Mouse (Mus musculus) limb, embryonic 12.5 days (tissue): Measurements from ENCODE around the gene Efnb2. TPM values are rescaled to one million over a fixed set of nuclear protein-coding genes. Genes with fewer than 3 reads are reported as not detected.
A peak's percentile ranks its signal among the peaks of the same experiment; 100 is the strongest.

ENCODE experiments used
- ATAC-seq: fragments of 200-750 bp; cut with Nextera tagmentation; 2 replicates; pipeline ENCODE4 v1.8.0; 2017; ENCODE audit warnings: low read depth, moderate TSS enrichment; ENCODE audit not compliant: insufficient number of reproducible peaks, insufficient read depth, low FRiP score, low TSS enrichment
- H3K27ac ChIP-seq: fragments of 300-500 bp; sonication (generic); 2 replicates; pipeline ENCODE4 v1.5.1; 2016; ENCODE audit warnings: mild to moderate bottlenecking, moderate library complexity
- H3K27me3 ChIP-seq: fragments of 300-500 bp; sonication (generic); 2 replicates; pipeline ENCODE4 v1.6.1; 2016; ENCODE audit warnings: mild to moderate bottlenecking, moderate library complexity
- H3K36me3 ChIP-seq: fragments of 300-500 bp; sonication (generic); 2 replicates; pipeline ENCODE4 v1.6.1; 2016; ENCODE audit warnings: mild to moderate bottlenecking, moderate library complexity
- H3K4me1 ChIP-seq: fragments of 300-500 bp; sonication (generic); replicated peaks from 2 replicates; pipeline ENCODE4 v1.6.1; 2016
- H3K4me2 ChIP-seq: fragments of 300-500 bp; sonication (generic); 2 replicates; pipeline ENCODE4 v1.6.1; 2016; ENCODE audit warnings: mild to moderate bottlenecking, moderate library complexity
- H3K4me3 ChIP-seq: fragments of 300-500 bp; sonication (generic); replicated peaks from 2 replicates; pipeline ENCODE4 v1.5.1; 2016; ENCODE audit warnings: mild to moderate bottlenecking
- H3K9ac ChIP-seq: fragments of 300-500 bp; sonication (generic); replicated peaks from 2 replicates; pipeline ENCODE4 v1.6.1; 2016; ENCODE audit warnings: mild to moderate bottlenecking, moderate library complexity
- H3K9me3 ChIP-seq: fragments of 300-500 bp; sonication (generic); 2 replicates; pipeline ENCODE4 v1.6.1; 2016; ENCODE audit warnings: mild to moderate bottlenecking, moderate library complexity
- WGBS: fragments of 180-500 bp; shearing (Covaris S2); methylation state at CpG from one replicate; pipeline ENCODE4 v1.1.7; 2016; 5-methylcytosine and 5-hydroxymethylcytosine counted together
- polyA plus RNA-seq: library from polyadenylated mRNA; unstranded; fragments of >200 nt; fragmentation: Nextera tagmentation; extraction: Ambion mirVana; gene quantifications from 2 replicates; pipeline ENCODE4 v1.2.1, GENCODE M21; 2016

The Efnb2 gene
- polyA plus RNA-seq, 1 experiment from 2014 or later: 32.4 TPM

DNA sequence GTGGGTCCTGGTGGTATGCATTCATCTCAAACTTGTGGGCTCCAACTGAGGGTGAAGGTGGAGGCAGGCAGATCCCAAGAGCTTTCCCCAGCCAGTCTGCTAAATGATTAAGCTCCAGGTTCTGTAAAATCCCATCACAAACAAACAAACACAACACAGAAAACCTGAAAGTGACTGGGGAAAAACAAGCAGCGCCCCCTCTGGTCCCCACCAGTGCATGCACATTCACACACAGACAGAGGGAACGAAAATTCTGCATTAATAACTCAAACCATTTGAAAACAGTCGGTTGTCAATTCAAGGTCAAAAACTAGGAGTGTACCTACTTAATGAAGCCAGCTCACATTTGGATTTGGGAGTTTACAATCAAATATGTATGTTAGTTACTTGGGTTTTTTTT is 17.2 kb upstream of the Efnb2 start:
- H3K36me3 ChIP-seq: peaks cover 93% of the 10 kb centered on the region

DNA sequence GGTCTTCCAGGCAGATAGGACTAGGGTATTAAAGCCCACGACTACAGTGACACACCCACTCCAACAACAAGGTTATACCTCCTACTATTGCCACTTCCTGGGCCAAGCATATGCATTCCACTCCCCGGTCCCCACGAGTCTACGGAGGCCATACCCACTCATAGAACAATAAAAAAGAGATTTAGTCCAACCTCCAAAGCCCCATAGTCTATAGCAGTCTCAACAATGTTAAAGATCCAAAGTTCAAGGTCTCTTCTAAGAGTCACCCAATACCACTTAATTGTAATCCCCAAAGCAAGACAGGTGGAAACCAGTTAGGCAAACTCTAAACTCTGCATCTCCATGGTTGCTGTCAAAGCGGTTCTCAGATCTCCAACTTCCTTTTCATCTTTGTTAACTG is 13.8 kb upstream of the Efnb2 start:
- ATAC-seq: no peak
- Histone ChIP-seq H3K9me3 (no peaks in the 10 kb centered on the region), H3K27me3 (no peaks in the 10 kb centered on the region), H3K4me3 (no peak overlapping the region), H3K4me2 (no peak overlapping the region), H3K4me1 (no peaks in the 10 kb centered on the region), H3K36me3 (peaks cover 89% of the 10 kb centered on the region), H3K9ac (no peak overlapping the region), H3K27ac (no peak overlapping the region)
- whole genome bisulfite sequencing: 91% methylated on average over 5 of the region's 5 CpGs

More for the DNA sequence above, 17.2 kb upstream of the Efnb2 start:
- ATAC-seq: no peak
- Histone ChIP-seq H3K27me3 (no peaks in the 10 kb centered on the region), H3K9ac (no peak overlapping the region), H3K4me2 (no peak overlapping the region), H3K4me1 (no peaks in the 10 kb centered on the region), H3K4me3 (no peak overlapping the region), H3K9me3 (no peaks in the 10 kb centered on the region), H3K27ac (no peak overlapping the region)
- WGBS: 86% methylated on average over 3 of the region's 3 CpGs

DNA sequence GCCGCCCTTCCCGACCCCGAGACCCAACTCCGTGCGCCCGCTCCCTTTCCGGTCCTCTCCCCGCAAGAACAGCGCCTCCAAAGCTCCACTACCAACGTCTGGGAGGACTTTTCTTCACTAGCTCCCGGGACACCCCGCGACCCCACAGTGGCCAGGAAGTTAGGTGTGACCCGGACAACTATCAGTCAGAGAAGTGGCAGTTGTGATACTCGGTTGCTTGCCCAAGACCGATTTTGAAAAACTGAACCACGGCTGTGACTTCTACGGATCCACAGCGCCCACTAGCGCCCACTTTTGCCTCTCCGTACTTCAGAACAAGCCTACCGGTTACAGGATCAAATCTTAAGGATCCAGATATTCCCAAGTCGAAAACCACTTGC is 707 bp upstream of the Efnb2 start:
- peak overlapping the region; percentile 95 for H3K4me3 ChIP-seq
- H3K27me3 ChIP-seq: 0 out of 2 replicates have a peak, but pooled peaks cover 3% of the 10 kb centered on the region
- peaks cover 17% of the 10 kb centered on the region for H3K36me3 ChIP-seq
- H3K4me2 ChIP-seq: peak overlapping the region; percentile 88
- peak overlapping the region; percentile 50 for H3K9ac ChIP-seq
- no peaks in the 10 kb centered on the region for H3K9me3 ChIP-seq
- peak; percentile 18 for ATAC-seq
- peak overlapping the region; percentile 88 for H3K27ac ChIP-seq
- under 1% methylated on average over 23 of the region's 23 CpGs for WGBS
- peaks cover 16% of the 10 kb centered on the region for H3K4me1 ChIP-seq

DNA sequence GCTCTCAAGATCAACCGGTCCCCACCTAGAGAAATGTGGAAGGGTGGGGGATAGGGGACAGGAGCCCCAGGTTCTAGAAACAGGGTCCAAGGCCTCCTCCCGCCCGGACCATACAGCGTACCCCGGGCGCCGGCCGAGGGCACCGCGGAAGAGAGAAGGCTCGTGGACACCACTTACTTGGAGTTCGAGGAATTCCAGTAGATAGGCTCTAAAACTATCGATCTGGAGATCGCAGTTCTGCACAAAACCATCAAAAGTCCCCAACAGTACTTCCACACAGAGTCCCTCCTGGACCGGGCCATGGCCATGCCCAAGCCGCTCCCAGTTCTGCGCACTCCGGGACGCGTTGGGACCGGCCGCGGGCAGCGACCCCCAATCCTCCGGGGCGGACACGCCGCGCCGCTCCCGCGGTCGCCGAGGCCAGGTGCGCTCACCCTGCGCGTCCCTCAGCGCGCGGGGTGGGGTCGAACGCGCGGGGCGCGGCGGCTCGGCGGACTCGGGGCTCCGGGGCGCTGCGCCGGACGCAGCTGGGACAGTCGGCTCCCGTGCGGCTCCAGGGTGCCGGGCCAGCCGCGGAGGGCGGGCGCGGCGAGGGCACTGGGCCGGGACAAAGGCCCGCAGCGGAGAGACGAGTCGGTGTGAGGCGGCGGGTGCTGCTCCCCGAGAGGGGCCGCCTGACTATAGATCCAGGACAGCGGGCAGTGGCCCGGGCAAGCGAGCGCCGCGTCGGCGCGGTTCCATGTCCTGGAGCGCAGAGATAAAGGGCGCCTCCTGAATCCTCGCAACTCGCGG is 539 bp downstream of the Efnb2 start:
- Histone ChIP-seq H3K4me3 (peak overlapping the region; percentile 95), H3K36me3 (peaks cover 13% of the 10 kb centered on the region; the same call in 1 of the 2 replicates), H3K4me2 (peak overlapping the region; percentile 88), H3K9ac (peak overlapping the region; percentile 95), H3K27me3 (0 out of 2 replicates have a peak, but pooled peaks cover 3% of the 10 kb centered on the region), H3K9me3 (no peaks in the 10 kb centered on the region), H3K4me1 (peaks cover 25% of the 10 kb centered on the region), H3K27ac (peak overlapping the region; percentile 88)
- ATAC-seq: peak; percentile 11; the same call in 1 of the 2 replicates
- WGBS: under 1% methylated on average over 88 of the region's 88 CpGs

DNA sequence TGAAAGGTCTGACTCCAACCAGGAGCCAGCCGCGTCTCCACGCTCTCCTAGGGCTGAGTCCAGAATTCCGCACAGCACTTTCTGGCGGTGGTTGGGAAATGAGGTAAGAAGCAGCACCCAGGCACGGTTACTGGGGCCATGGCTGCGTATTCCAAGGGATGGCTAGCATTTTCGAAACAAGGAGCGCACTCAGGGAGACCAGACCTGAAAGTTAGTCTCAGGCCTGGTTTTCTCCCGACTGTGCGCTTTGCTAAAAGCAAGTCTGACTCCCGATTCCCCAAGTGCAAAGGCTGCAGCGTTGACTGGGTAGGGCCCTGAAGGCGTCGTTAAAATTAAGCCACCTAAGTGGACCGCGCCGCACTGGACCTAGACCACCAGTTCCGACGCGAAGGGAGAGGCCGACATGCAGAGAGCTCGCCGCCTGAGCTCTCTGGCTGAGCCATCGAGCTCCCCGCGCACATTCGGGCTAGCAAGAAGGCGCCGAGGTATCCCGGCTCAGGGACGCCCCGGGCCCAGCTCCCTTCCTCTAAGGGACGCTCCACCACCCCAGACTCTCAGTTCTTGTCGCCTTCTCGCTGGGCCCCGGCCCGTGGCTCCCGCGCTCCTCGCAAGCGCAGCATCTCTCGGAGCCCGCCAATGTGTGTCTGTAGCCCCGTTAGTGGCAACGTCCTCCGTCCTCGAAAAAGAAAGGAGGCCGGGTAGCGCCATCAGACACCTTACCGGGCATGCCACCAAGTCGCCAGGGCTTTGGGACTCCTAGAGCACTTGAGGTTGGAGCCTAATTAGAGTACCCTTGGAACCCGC is 1.3 kb downstream of the Efnb2 start:
- Histone ChIP-seq H3K27me3 (0 out of 2 replicates have a peak, but pooled peaks cover 3% of the 10 kb centered on the region), H3K9me3 (no peaks in the 10 kb centered on the region), H3K4me1 (peaks cover 31% of the 10 kb centered on the region), H3K36me3 (peaks cover 11% of the 10 kb centered on the region; the same call in 1 of the 2 replicates), H3K9ac (peak overlapping the region; percentile 95), H3K4me2 (peak overlapping the region; percentile 88), H3K27ac (peak overlapping the region; percentile 88), H3K4me3 (peak overlapping the region; percentile 95)
- under 1% methylated on average over 53 of the region's 53 CpGs for WGBS
- no peak for ATAC-seq

DNA sequence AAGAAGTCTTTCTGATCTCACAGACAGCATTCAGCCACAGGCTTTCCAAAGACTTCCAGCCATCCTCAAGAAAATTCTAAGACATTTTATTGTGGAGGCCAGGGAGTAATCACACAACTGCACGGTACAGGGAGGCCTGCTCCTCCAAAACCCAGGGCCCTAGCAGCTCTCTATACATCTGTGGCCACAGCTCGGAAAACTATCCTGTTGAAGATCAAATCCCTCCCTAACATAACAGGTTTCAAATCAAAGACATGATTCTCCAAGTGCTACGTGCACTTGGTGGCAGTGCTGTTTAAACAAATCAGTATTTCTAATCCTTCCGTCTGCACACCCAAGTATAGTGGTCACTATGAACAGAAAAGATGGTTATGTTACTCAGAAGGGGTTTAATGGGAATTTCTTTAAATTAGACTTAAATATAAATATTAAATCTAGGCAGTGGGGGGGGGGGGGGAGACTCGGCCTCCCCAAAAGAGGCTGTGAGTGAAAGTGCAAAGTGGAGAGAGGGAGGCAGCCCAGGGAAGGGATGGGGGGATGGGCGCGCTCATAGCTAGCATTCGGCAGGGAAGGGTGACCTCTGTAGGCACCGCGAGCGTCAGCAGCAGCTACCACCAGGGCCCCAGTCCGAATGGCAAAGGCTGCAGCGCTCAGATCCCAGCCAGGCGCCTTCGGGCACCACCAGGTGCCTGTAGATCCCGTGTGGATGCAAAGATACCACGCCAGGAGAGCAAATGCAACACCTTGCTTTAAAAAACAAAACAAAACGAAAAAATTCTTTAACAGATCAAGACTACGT is 2.4 kb downstream of the Efnb2 start:
- Histone ChIP-seq H3K27me3 (0 out of 2 replicates have a peak, but pooled peaks cover 3% of the 10 kb centered on the region), H3K4me3 (peak overlapping the region; percentile 95), H3K4me2 (peak overlapping the region; percentile 88), H3K9me3 (no peaks in the 10 kb centered on the region), H3K4me1 (peaks cover 42% of the 10 kb centered on the region), H3K9ac (peak overlapping the region; percentile 95), H3K36me3 (0 out of 2 replicates have a peak, but pooled peaks cover under 1% of the 10 kb centered on the region), H3K27ac (peak overlapping the region; percentile 2)
- WGBS: 4% methylated on average over 19 of the region's 19 CpGs
- peak; percentile 29; the same call in 1 of the 2 replicates for ATAC-seq

DNA sequence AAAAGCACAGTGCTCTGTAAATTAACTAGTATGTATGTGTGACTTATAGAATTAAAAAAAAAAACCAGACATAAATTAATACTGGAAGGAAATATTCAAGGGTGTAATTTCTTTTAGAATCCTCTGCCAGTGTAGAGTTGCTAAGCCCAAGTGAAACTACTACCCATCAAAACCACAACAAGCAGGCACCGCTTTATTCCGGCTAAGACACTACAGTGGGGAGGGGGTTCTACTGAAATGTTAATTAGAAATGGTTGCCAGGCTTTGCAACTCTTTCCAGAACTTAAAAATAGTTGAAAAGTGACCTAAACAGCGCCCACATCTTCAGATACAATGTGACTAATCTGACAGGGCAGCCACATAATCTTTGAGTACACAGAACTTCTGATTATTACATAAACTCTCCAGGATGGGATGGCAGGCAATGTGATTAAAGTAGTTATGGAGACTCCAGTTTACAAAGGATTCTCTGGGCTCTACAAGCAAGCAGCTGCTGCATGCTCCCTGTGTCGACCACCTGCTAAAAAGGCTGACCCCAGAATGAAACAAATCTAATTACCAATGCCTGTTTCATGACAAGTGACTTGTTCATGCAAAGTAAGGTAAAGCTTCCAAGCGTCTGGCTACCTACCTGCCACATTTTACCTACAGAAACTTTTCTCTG is 3.2 kb downstream of the Efnb2 start:
- peak overlapping the region; percentile 95 for H3K4me3 ChIP-seq
- no peaks in the 10 kb centered on the region for H3K9me3 ChIP-seq
- no peaks in the 10 kb centered on the region for H3K36me3 ChIP-seq
- H3K4me2 ChIP-seq: peak overlapping the region; percentile 88
- H3K9ac ChIP-seq: peak overlapping the region; percentile 95
- H3K27ac ChIP-seq: peak overlapping the region; percentile 2; the same call in 1 of the 2 replicates
- ATAC-seq: no peak
- H3K27me3 ChIP-seq: 0 out of 2 replicates have a peak, but pooled peaks cover 3% of the 10 kb centered on the region
- WGBS: 32% methylated on average over 5 of the region's 5 CpGs
- peaks cover 47% of the 10 kb centered on the region for H3K4me1 ChIP-seq

DNA sequence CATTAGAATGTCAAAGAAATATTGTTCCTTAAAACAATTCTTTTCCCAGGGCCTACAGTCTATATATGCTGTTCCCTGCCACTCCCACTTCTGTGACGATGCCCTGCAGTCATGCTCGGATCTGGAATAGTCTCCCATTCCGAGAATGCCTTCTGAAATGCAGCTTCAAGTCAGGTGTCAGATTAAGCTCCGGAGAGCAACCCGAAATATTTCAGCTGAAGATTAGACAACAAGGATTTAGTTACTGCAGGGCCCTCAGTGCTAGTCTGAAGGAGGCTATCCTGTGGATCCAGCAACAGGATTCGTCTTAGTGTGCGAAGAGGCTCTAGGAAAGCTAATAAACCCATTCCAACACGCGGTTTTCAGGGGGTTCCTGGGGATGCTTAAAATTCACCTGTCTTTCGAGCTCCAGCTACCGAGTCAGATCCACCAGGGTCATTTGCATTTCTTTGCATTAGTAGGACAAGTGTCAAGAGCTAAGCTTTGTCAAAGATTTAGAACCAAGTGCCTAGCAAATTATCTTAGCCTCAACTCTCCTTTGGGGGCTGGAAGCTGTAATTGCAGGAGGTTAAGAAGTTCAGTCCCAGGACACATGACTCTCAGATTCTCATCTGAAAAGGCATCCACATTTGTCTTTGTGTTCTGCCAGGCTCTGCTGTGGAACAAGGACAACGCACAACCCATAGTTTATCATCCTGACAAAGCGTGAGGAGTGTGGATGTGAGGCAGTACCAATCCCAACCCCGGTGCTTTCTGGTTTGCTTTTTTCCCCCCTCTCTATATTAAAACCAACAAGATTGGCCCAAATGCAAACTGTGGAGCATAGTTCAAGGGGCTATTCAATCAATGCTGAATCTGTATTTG is 4.2 kb downstream of the Efnb2 start:
- Histone ChIP-seq H3K27ac (no peak overlapping the region), H3K9ac (peak overlapping the region; percentile 32), H3K4me2 (peak overlapping the region; percentile 88), H3K36me3 (no peaks in the 10 kb centered on the region), H3K4me1 (peaks cover 53% of the 10 kb centered on the region), H3K27me3 (0 out of 2 replicates have a peak, but pooled peaks cover 3% of the 10 kb centered on the region), H3K9me3 (no peaks in the 10 kb centered on the region), H3K4me3 (peak overlapping the region; percentile 95)
- ATAC-seq: no peak
- WGBS: 18% methylated on average over 14 of the region's 14 CpGs

DNA sequence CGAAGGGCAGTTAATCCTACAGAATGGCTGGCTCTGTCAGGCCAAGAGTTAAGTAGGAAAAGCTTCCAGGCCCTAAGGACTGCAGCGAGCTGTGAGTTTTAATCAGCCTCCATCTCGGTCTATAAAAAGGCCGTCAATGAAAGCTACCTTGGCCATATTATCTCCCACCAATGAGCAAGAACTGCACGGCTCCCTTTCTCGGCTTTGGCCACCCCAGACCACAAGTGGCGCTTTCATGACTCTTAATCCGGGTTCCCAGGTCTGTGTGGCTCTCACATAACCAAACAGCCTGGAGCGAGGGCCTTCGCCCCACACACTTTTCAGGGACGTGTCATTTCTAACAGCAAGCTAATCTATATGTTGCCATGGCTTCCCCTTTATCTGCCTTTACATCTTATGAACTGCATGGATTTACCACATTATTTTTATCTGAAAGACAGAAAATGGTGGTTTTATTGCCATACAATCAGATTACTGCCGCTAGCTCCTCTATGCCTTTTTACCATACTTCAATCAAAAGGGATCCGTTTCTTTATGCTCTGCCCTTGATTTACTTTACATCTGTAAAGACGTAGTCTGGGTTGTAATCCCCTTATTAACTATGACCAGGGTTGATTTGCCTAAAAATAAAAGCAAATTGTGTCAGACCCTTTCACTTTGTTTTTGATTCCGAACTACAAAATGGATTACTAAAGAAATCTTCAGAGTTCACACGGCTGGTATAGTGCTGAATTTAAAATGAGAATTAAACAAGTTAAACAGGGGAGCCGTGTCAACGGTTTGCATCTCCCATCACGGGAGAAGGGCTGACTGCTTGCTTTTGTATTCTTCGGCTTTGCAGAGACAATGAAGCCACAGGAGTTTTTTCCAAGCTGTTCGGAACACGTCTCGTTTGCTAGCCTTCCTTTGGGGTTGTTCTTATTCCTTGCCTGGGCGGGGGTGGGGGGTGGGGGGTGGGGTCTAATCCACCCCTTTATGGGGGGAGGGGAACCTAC is 5.4 kb downstream of the Efnb2 start:
- no peaks in the 10 kb centered on the region for H3K36me3 ChIP-seq
- H3K27ac ChIP-seq: no peak overlapping the region
- peak overlapping the region; percentile 95 for H3K4me3 ChIP-seq
- no peak for ATAC-seq
- H3K9ac ChIP-seq: no peak overlapping the region
- peak overlapping the region; percentile 88 for H3K4me2 ChIP-seq
- 22% methylated on average over 24 of the region's 24 CpGs for WGBS
- H3K4me1 ChIP-seq: peaks cover 63% of the 10 kb centered on the region
- H3K27me3 ChIP-seq: 0 out of 2 replicates have a peak, but pooled peaks cover 3% of the 10 kb centered on the region
- no peaks in the 10 kb centered on the region for H3K9me3 ChIP-seq
